Mouse (Mus musculus) left cerebral cortex, adult 9 months (tissue): ENCODE results near the gene Zcchc10.
A peak's percentile ranks its signal among the peaks of the same experiment; 100 is the strongest.
"Not testable (repeated sequence)": the region's sequence is repeated elsewhere in the genome, so short reads cannot be mapped to it uniquely, and the experiment has no call there.

Experiments used
- DNase-seq, 2 experiments: peaks; one replicate each; pipeline ENCODE4 v3.0.0; 2022; ENCODE audit warnings: low spot score in 2 of 2

Gene Zcchc10

GRCm38 (mm10) chr11:53316996-53317395 is 7.5 kb upstream of the Zcchc10 start:
- no peak for DNase-seq

- DNase-seq: no peak
Observed at GRCm38 (mm10) chr11:53318041-53318440, 6.4 kb upstream of the Zcchc10 start.

DNA sequence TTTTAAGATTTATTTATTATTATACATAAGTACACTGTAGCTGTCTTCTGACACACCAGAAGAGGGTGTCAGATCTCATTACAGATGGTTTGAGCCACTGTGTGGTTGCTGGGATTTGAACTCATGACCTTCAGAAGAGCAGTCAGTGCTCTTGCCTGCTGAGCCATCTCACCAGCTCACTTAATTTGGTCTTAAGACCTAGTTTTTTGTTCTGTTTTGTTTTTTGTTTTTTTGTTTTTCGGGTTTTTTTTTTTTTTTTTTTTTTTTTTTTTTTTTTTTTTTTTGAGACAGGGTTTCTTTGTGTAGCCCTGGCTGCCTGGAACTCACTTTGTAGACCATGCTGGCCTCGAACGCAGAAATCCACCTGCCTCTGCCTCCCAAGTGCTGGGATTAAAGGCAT is 5.9 kb upstream of the Zcchc10 start:
- DNase-seq: not testable (repeated sequence)

DNA sequence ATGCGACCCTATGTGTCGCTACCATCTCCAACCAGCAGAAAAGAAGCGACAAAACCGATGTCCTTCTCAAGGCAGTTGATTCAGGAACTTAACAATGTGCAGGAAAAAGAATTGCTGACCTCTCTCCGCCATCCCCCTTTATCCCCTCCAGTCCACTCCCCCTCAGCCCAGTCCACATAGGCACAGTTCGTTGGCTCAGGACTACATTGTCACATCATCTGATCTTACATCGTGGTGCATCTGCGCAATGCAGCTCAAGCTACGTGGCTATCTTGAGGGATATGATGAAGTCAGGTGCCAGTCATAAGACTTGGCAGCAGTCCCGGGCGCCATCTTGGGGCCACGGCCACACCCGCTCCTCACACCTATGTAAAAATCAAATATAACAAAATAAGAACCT is 4.6 kb upstream of the Zcchc10 start:
- DNase-seq: not testable (repeated sequence)

DNA sequence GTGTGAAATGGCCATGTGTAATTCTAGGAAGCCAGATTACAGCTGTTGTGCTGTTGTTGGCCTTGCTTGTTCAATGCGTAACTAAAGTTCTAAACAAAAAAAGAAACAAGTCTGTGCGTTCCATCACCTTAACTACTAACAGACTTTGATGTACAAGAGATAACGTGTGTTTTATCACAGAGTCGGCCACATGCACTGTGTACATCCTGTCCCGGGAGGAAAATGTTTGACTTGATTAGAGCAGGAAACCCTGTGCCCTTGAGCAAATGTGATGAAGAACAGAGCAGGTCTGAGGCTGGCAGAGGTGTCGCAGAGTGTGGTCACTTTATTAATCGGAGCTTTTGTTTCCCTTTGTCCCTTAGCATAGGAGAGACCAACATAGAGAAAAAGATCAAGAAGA is 5.8 kb downstream of the Zcchc10 start:
- DNase-seq: no peak

GRCm38 (mm10) chr11:53331121-53331520 is 6.6 kb downstream of the Zcchc10 start:
- no peak for DNase-seq

GRCm38 (mm10) chr11:53332076-53332680 is 7.7 kb downstream of the Zcchc10 start:
- no peak for DNase-seq

GRCm38 (mm10) chr11:53335505-53336181 is 11.2 kb downstream of the Zcchc10 start:
- no peak for DNase-seq

DNA sequence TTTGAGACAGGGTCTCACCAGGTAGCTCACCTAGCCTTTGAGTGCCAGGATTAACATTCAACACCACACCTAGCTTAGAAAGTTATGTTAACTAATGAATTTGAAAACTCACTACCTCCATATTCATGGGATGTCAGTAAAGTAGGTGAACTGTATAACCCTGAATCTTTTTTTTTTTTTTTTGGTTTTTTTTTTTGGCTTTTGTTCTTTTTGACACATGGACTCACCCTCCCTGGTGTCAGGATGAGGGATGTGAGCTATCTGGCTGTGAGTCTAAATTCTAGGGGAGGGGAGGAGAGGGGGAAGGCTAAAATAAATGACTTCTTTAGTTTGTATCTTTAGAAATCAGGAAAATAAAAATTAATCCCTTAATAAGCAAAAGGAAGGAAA is 11.7 kb downstream of the Zcchc10 start:
- DNase-seq: no peak

DNA sequence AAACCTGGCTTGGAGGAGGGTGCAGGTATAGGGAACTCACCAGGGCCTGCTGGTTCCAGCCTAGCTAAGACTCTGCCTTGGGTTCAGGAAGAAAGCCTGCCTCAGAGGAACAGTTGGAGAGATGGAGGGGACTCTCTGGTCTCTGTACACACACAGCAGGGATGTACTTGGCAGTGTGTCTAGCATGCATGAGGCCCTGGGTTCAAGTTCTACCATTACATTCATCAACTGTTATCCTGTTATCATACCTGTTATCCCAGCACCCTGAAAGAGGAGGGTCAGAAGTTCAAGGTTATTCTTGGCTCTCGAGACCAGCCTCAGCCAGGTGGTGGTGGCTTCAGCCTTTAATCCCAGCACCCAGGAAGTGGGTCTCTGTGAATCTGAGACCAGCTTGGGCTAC is 12.4 kb downstream of the Zcchc10 start:
- no peak for DNase-seq

DNA sequence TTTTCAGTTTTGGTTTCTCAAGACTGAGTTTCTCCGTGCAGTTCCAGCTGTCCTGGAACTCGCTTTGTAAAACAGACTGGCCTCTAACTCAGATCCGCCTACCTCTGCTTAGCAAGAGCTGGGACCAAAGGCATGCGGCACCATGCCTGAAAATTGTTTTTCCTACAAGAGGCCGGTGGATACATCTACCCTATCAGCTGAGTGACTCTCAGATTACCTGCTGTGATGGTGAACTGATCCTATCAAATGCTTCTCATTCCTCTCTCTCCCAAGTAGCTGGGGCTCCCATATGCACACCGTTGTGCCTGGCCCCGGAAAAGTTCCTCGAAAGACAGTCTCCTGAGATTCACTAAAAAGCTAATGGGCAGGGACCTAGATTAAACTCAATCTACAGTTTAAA is 13.2 kb downstream of the Zcchc10 start:
- DNase-seq: no peak

GRCm38 (mm10) chr11:53341019-53341418 is 16.5 kb downstream of the Zcchc10 start:
- not testable (repeated sequence) for DNase-seq

DNA sequence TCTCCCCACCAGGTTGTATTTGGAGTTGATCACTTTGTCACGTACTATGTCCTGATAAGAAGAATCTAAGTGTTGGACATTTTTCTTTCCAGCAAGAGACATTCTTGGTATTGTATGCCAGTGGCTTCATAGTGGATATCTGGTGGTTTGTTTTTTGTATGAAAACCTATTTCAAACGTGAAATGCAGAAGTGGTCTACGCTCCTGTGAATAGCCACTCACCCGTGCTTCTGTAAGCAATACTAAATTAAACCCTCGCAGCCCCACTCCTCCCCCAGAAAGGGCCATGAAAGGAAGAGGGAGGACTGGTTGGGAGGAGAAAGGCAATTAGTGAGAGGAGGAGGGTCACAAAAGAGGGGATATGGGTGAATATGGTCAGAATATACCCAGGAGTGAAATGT is 18.2 kb downstream of the Zcchc10 start:
- DNase-seq: no peak

DNA sequence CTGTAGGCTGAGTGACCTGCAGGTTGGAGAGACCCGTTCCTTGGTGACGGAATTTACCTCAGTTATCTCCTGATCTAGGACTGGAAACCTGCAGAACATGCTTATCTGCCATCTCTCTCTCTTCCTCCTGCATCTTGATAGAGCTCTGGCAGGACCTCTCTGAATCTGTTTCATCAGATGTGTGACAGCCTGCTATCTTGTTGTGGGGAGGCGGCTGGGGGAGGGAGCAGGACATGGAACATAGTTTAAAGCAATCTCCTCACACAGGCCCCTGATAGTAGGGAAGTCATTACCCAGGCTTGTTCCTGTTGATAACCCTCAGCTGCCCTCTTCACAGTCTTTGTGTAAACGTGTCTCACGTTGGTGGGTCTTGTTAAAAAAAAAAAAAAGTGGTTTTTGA is 20.8 kb downstream of the Zcchc10 start:
- no peak for DNase-seq

GRCm38 (mm10) chr11:53345738-53346137 is 21.3 kb downstream of the Zcchc10 start:
- DNase-seq: no peak

- DNase-seq: peak; percentile 77 to 83
Observed at GRCm38 (mm10) chr11:53350291-53351223, 26.1 kb downstream of the Zcchc10 start, which contains the start of gene Aff4. Gene Aff4, plus strand, starts transcription at chr11:53350833.

DNA sequence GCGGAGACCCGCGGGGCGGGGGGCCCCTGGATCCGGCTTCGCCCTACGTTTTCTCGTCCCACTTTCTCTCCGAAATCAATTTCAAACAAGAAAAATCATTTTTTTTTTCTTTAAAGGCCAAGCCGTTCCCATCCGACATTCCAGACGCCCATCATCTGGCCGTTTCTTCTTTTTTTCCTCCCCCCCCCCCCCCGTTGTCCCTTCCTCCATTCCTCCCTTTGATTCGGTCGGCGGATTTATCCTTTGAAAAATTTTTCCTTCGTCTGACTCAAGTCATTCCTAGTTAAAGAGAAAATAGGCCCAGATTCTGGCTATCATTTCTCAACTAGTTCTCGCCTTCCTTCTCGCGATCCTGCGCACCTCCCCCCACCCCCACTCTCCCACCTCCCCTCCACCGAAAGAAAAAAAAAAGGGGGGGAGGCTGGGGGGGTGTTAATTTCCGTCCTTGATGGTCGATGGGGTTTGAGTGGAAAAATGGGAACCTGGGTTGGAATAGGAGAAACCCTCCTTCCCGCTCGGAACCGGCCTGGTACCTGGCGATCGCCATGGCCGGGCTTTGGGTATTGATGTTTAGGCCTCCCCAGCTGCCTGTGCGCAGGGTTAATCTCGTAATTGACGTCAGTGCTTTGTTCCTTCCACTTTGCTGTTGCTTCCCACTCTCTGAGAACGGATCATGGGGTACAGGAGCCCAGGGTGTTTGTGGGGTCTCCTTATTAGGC is 26.9 kb downstream of the Zcchc10 start:
- peak in 1 of 2 experiments; percentile 35 for DNase-seq

DNA sequence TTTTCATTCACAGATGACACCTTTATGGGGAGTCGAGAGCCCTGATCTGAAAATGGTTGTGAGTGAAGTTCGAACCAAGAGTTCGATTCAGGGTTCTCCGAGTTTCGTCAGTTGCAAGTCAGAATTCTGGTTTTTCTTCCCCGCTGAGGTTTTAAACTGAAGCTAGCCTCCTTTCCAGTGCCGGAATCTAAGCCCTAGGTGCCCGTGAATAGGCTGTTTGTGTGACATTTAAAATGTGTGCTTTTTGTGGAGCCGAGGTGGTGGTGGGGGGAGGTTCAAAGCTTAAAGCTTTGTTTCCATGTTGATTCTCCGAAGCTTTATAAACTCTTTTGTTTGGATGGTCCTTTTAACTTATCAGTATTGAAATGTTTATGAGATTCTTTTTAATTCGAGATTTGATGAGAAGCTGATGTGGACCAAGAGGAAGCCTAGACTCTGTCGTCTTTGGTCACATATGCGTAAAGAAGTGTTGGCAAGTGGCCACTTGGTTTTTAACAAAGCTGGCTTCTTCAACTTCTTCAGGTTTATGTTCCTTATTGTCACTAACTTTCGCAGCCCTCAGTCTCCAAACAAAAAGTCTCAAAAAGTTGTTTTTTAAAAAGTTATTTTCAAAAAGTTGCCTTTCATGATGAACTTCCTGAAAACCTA is 27.6 kb downstream of the Zcchc10 start:
- no peak for DNase-seq

- DNase-seq: no peak
Observed at GRCm38 (mm10) chr11:53358504-53359155, 34.2 kb downstream of the Zcchc10 start.

DNA sequence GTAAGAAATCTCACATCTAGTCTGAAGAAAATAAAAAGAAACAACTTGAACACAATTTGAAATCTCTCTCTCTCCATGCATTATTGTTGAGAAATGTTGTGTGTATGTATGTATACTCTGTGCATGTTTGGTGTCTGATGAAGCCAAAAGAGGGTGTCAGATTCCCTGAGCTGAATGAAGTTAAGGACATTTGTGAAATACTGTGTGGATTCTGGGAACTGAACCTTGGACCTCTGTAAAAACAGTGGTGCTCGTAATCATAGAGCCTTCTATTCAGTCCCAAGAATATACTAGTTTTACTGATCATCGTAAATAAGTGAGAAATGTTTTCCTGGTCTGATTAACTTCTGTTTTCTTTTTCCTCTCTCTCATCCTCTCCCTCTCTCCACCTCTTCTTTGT is 42.6 kb downstream of the Zcchc10 start:
- no peak for DNase-seq

- DNase-seq: no peak
Observed at GRCm38 (mm10) chr11:53378918-53379317, 54.4 kb downstream of the Zcchc10 start.
